Mouse (Mus musculus) kidney, postnatal 14 days (tissue): ENCODE measurements around the gene 1700123O20Rik.
A peak's percentile ranks its signal among the peaks of the same experiment; 100 is the strongest.

Source experiments
- DNase-seq: peaks from one replicate; pipeline ENCODE4 v3.0.0; 2022; ENCODE audit warnings: mixed read lengths

The 1700123O20Rik gene

GRCm38 (mm10) chr14:54686063-54686521 is at the start of gene 1700123O20Rik:
1700123O20Rik (plus strand) TSS chr14:54686216.
- peak; percentile 90 for DNase-seq

GRCm38 (mm10) chr14:54636954-54637353 is 49.1 kb upstream of the 1700123O20Rik start:
- DNase-seq, result no peak

- no peak for DNase-seq
These were observed 47.8 kb upstream of the 1700123O20Rik start for GRCm38 (mm10) chr14:54638210-54638609.

GRCm38 (mm10) chr14:54640121-54640520 is 45.9 kb upstream of the 1700123O20Rik start:
- no peak for DNase-seq

- no peak for DNase-seq
These were observed 45.1 kb upstream of the 1700123O20Rik start, which contains the start of gene Gm17606 for GRCm38 (mm10) chr14:54640946-54641304. Gm17606 (plus strand) TSS chr14:54640952.

GRCm38 (mm10) chr14:54641305-54641969 is 44.6 kb upstream of the 1700123O20Rik start, which contains the start of gene Cdh24:
Cdh24 (minus strand) TSS chr14:54641364.
- DNase-seq, result peak; percentile 94

DNA sequence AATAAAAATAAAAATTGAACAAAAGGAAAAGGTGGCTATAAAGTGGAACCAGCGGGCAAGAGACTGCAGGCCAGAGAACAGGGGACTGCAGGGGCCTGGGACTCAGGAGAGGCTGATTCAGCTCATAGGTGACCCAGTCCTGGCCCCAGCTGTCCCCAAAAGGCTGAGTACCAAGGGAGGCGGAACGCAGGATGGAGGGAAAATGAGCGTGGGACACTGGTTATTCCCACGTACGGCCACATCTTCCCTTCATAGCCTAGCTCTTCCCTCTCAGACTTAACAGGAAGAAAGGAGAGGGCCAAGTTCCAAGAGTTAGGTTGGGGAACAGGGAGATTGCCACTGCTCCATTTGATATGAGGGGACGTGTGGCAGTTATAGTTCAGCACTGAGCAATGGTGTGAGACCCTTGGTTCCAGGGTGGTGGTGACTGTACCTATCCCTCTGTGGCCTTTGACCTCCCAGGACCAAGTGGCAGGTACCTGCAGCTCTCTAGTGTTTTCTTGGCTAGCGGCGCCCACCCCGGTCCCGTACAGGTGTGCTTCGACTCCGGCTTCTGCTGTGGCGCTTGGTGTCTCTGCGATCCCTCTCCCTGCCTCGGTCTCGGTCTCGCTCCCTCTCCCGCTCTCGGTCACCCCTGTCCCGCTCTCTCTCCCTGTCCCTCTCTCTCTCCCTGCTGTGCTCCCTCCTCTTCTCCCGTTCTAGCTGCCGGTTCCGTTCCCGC is 43.6 kb upstream of the 1700123O20Rik start:
- DNase-seq, result no peak

GRCm38 (mm10) chr14:54643011-54643410 is 43.0 kb upstream of the 1700123O20Rik start:
- DNase-seq, result no peak

DNA sequence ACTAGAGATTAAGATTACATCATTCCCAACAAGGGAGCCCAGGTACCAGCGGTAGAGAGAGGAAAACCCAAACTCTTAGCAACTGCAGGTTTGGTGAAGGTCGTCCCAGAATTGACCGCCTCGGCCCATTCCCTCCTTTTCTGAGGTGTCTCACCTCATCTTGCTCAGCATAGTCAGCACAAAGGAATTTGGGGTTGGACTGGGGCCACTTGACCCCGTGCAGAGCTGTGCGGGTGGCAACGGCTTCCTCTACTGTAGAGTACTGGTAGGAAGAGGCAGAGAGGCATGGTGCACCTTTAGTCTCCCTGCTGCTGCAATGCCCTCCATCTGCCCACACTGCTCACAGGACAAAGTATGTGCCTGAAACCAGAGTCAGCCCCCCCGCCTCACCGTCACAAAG is 41.7 kb upstream of the 1700123O20Rik start:
- no peak for DNase-seq

- no peak for DNase-seq
These were observed 39.6 kb upstream of the 1700123O20Rik start for GRCm38 (mm10) chr14:54646455-54646854.

- DNase-seq, result no peak
These were observed 38.9 kb upstream of the 1700123O20Rik start for GRCm38 (mm10) chr14:54646898-54647636.

GRCm38 (mm10) chr14:54647900-54648299 is 38.1 kb upstream of the 1700123O20Rik start:
- no peak for DNase-seq

DNA sequence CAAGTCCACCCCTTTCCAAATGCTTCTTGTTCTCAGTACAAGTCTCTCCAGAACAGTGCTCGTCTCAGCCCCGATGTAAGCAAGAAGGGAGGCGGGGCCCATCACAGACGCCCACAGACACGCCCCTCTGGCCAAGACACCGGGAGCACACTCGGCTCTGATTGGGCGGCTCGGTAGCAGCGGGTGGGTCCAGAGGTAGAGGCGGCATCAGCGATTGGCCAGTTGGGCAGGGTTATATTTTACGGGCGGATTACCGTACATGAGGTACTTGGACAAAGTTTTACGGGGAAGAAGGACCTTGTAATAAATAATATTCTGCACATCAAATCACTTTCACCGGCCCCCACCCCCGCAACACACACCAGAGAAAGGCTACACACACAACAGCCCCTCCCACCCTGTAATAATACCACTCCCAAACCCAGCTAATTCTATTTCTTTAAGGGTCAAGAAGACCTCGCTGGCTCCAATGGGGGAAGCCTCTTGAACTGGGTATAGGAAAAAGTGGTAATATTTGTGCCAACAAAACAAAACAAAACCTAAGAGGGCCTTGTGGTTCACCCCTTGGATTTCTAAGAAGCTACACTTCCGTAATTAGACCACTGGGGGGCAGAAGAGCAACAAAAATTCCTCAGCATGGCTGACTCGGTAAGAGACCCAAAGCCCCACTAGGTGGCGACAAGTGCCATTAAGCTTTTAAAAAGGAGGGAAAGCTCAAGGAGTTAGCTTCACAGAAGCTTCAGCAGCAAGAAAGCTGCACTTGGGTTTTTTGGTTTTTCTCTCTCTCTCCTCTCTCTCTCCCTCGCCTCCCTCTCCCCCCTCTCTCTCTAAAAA is 35.2 kb upstream of the 1700123O20Rik start:
- DNase-seq, result peak; percentile 88

GRCm38 (mm10) chr14:54651556-54651955 is 34.5 kb upstream of the 1700123O20Rik start:
- no peak for DNase-seq

- DNase-seq, result no peak
These were observed 33.2 kb upstream of the 1700123O20Rik start for GRCm38 (mm10) chr14:54652787-54653186.

DNA sequence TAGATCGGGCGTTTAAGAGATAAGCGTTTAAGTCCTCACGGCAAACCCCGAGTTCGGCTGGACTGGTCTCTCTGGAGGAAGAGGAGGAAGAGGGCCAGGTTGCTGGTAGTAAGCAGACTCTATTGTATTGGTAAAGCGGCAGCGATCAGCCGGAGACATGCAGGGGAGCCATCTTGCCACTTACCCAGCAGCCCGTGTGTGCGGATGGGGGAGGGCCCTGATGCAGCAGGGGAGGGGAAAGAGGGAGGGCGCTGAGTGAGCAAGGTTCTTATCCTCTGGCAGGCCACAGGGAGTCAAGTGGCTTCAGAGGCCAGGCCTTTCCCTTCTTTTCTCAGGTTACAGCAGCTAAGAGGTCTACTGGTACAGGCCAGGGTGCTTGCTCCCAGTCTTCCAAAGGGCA is 32.5 kb upstream of the 1700123O20Rik start:
- peak; percentile 93 for DNase-seq

GRCm38 (mm10) chr14:54660009-54660408 is 26.0 kb upstream of the 1700123O20Rik start:
- no peak for DNase-seq

DNA sequence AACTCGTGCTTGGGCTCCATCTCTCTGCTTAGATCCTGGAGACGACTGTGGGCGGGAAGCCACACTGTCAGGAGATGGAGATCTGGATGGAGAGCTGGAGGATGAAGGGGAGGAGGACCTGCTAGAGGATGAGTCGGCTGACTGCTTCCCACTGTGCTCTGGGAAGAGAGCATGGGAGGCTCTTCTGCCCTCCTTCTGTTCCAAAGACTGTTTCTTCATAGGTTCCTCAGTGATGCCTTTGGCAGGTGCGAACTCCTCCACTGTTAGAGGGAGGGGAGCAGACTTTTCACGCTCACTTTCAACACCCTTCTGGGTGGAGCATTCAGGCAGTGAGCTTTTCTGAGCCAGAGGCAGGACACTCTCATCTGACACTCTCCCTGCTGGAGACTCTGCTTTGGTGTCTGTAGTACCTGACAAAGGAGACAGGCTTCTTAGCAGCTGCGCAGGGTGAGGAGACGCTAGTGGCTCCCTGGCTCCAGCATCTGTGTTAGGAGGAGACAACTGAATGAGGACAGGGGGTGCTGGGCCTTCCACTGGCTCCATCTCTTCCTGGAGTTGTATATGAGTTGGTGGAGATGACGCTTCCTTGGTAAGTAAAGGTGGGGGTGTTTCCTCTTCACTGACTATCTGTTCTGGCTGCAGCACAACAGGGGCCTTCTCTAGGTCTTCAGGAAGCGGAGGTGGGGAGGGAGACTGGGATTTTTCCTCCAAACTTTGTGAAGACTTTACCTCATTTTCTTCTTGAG is 21.4 kb upstream of the 1700123O20Rik start:
- DNase-seq, result no peak

DNA sequence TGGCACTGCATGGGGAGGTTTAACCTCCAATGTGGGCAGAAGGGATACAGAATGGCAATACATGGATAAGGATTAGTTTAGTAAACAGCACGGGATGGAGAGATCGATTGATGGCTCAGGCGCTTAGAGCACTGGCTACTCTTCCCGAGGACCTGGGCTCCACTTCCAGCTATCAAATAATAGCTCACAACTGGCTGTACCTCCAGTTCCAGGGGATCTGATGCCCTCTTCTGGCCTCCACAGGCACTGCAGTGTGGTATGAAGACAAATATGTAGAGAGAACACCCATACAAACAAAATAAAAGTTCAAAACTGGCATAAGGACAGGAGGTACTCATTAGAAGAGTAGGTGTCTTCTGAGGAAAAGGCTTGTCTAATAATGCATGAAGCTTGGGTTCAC is 16.6 kb upstream of the 1700123O20Rik start:
- peak; percentile 59 for DNase-seq

DNA sequence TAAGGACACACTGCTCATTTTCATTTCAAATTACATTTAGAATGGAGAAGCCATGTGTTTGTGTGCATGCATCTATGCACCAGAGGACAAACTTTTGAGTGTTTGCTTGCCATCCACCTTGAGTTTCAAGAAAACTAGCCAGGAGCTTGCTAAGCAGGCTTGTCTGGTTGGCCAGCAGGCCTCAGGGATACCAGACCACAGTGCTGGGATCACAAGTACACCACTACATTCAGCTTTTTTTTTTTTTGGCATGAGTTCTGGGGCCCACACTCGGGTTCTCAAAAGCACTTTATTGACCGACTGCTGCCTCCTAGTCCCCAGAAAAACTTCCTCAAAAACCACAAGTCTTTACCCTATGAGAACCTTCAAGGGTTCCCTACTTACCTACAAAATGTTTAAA is 11.7 kb upstream of the 1700123O20Rik start:
- no peak for DNase-seq

DNA sequence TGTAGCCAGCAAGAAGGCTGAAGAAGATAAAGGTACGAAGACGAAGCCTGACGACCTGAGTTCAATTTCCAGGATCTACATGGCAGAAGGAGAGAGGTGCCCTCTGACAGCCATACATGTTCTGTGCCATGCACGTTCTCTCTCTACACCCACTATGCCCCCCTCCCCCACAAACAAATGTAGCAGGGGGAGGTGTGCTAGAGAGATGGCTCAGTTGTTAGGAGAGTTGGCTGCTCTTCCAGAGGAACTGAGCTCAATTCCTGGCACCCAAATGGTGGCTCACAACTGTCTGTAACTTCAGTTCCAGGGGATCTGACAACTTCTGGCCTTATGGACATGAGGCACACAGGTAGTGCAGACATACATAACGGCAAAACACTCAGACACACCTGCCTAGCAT is 9.7 kb upstream of the 1700123O20Rik start:
- no peak for DNase-seq
